Mouse (Mus musculus): ENCODE measurements around the gene Pcdh7. TPM values are rescaled to one million over a fixed set of nuclear protein-coding genes. Genes with fewer than 3 reads are reported as not detected.

Pcdh7 gene
- polyA plus RNA-seq, 1 experiment: 24.7 TPM

- no peak for TF ChIP-seq FOSL1 (IDR thresholded peaks at IDR 0.05; ENCODE audit: insufficient read depth, low read length, poor library complexity, severe bottlenecking)
- Histone ChIP-seq H3K79me2 (ENCODE audit: control insufficient read depth, insufficient read depth) (no peaks in the 10 kb centered on the region), H3K36me3 (ENCODE audit: control insufficient read depth, insufficient read depth) (no peaks in the 10 kb centered on the region), H3K4me3 (ENCODE audit: insufficient read depth, poor library complexity, severe bottlenecking) (no peak overlapping the region), H3ac (ENCODE audit: control insufficient read depth, insufficient read length, low read depth) (no peak overlapping the region), H3K27me3 (ENCODE audit: control insufficient read depth, insufficient read depth, insufficient read length) (no peaks in the 10 kb centered on the region), H3K79me3 (ENCODE audit: low read depth) (no peaks in the 10 kb centered on the region)
Measured at GRCm38 (mm10) chr5:57993584-57993983, 275.8 kb downstream of the Pcdh7 start.

GRCm38 (mm10) chr5:58021331-58021730, 303.6 kb downstream of the Pcdh7 start:
- TF ChIP-seq MAX (IDR thresholded peaks at IDR 0.05) (no peak), CTCF (IDR thresholded peaks at IDR 0.05; ENCODE audit: control insufficient read depth, insufficient read depth, insufficient read length) (no peak), FOSL1 (IDR thresholded peaks at IDR 0.05; ENCODE audit: insufficient read depth, low read length, poor library complexity, severe bottlenecking) (no peak), CEBPB (IDR thresholded peaks at IDR 0.05; ENCODE audit: low read depth) (no peak), USF1 (IDR thresholded peaks at IDR 0.05; ENCODE audit: low read depth) (no peak), MYOG (IDR thresholded peaks at IDR 0.05; ENCODE audit: control insufficient read depth, extremely low read depth, insufficient read length) (no peak), MYOD1 (IDR thresholded peaks at IDR 0.05; ENCODE audit: control insufficient read depth, insufficient read length, low read depth) (no peak)

GRCm38 (mm10) chr5:58025123-58025522, 307.4 kb downstream of the Pcdh7 start:
- no peaks in the 10 kb centered on the region for H3K36me3 ChIP-seq (ENCODE audit: control insufficient read depth, insufficient read depth)
- no peak for TF ChIP-seq CEBPB (IDR thresholded peaks at IDR 0.05; ENCODE audit: low read depth)
- no peak for TF ChIP-seq CTCF (IDR thresholded peaks at IDR 0.05; ENCODE audit: control insufficient read depth, insufficient read depth, insufficient read length)
- no peak for TF ChIP-seq MAX (IDR thresholded peaks at IDR 0.05)
- no peak for TF ChIP-seq USF1 (IDR thresholded peaks at IDR 0.05; ENCODE audit: low read depth)

More at GRCm38 (mm10) chr5:58021331-58021730, 303.6 kb downstream of the Pcdh7 start:
- H3K79me3 ChIP-seq (ENCODE audit: low read depth): no peaks in the 10 kb centered on the region
- no peak overlapping the region for H3K4me3 ChIP-seq (ENCODE audit: insufficient read depth, poor library complexity, severe bottlenecking)
- H3K27me3 ChIP-seq (ENCODE audit: control insufficient read depth, insufficient read depth, insufficient read length): no peaks in the 10 kb centered on the region
- no peaks in the 10 kb centered on the region for H3K79me2 ChIP-seq (ENCODE audit: control insufficient read depth, insufficient read depth)
- H3K36me3 ChIP-seq (ENCODE audit: control insufficient read depth, insufficient read depth): no peaks in the 10 kb centered on the region
- no peak overlapping the region for H3ac ChIP-seq (ENCODE audit: control insufficient read depth, insufficient read length, low read depth)

GRCm38 (mm10) chr5:58025759-58026158, 308.0 kb downstream of the Pcdh7 start:
- TF ChIP-seq USF1 (IDR thresholded peaks at IDR 0.05; ENCODE audit: low read depth): no peak
- TF ChIP-seq CEBPB (IDR thresholded peaks at IDR 0.05; ENCODE audit: low read depth): no peak
- TF ChIP-seq MYOD1 (IDR thresholded peaks at IDR 0.05; ENCODE audit: control insufficient read depth, insufficient read length, low read depth): no peak
- no peak for TF ChIP-seq CTCF (IDR thresholded peaks at IDR 0.05; ENCODE audit: control insufficient read depth, insufficient read depth, insufficient read length)
- TF ChIP-seq MAX (IDR thresholded peaks at IDR 0.05): no peak
- TF ChIP-seq FOSL1 (IDR thresholded peaks at IDR 0.05; ENCODE audit: insufficient read depth, low read length, poor library complexity, severe bottlenecking): no peak
- no peak for TF ChIP-seq MYOG (IDR thresholded peaks at IDR 0.05; ENCODE audit: control insufficient read depth, extremely low read depth, insufficient read length)
- no peaks in the 10 kb centered on the region for H3K79me2 ChIP-seq (ENCODE audit: control insufficient read depth, insufficient read depth)
- H3K27me3 ChIP-seq (ENCODE audit: control insufficient read depth, insufficient read depth, insufficient read length): no peaks in the 10 kb centered on the region
- H3K36me3 ChIP-seq (ENCODE audit: control insufficient read depth, insufficient read depth): no peaks in the 10 kb centered on the region
- H3K79me3 ChIP-seq (ENCODE audit: low read depth): no peaks in the 10 kb centered on the region
- H3K4me3 ChIP-seq (ENCODE audit: insufficient read depth, poor library complexity, severe bottlenecking): no peak overlapping the region
- H3ac ChIP-seq (ENCODE audit: control insufficient read depth, insufficient read length, low read depth): no peak overlapping the region

More at GRCm38 (mm10) chr5:58025123-58025522, 307.4 kb downstream of the Pcdh7 start:
- Histone ChIP-seq H3K4me3 (ENCODE audit: insufficient read depth, poor library complexity, severe bottlenecking) (no peak overlapping the region), H3K27me3 (ENCODE audit: control insufficient read depth, insufficient read depth, insufficient read length) (no peaks in the 10 kb centered on the region), H3K79me2 (ENCODE audit: control insufficient read depth, insufficient read depth) (no peaks in the 10 kb centered on the region), H3K79me3 (ENCODE audit: low read depth) (no peaks in the 10 kb centered on the region), H3ac (ENCODE audit: control insufficient read depth, insufficient read length, low read depth) (no peak overlapping the region)

GRCm38 (mm10) chr5:58039875-58040274, 322.1 kb downstream of the Pcdh7 start:
- no peaks in the 10 kb centered on the region for H3K79me3 ChIP-seq (ENCODE audit: low read depth)
- no peaks in the 10 kb centered on the region for H3K27me3 ChIP-seq (ENCODE audit: control insufficient read depth, insufficient read depth, insufficient read length)
- no peak for TF ChIP-seq MAX (IDR thresholded peaks at IDR 0.05)
- TF ChIP-seq CEBPB (IDR thresholded peaks at IDR 0.05; ENCODE audit: low read depth): no peak
- TF ChIP-seq USF1 (IDR thresholded peaks at IDR 0.05; ENCODE audit: low read depth): no peak
- no peak for TF ChIP-seq MYOD1 (IDR thresholded peaks at IDR 0.05; ENCODE audit: control insufficient read depth, insufficient read length, low read depth)
- no peak for TF ChIP-seq MYOG (IDR thresholded peaks at IDR 0.05; ENCODE audit: control insufficient read depth, extremely low read depth, insufficient read length)
- TF ChIP-seq FOSL1 (IDR thresholded peaks at IDR 0.05; ENCODE audit: insufficient read depth, low read length, poor library complexity, severe bottlenecking): no peak
- TF ChIP-seq CTCF (IDR thresholded peaks at IDR 0.05; ENCODE audit: control insufficient read depth, insufficient read depth, insufficient read length): no peak
- H3K79me2 ChIP-seq (ENCODE audit: control insufficient read depth, insufficient read depth): no peaks in the 10 kb centered on the region
- H3K4me3 ChIP-seq (ENCODE audit: insufficient read depth, poor library complexity, severe bottlenecking): no peak overlapping the region
- H3ac ChIP-seq (ENCODE audit: control insufficient read depth, insufficient read length, low read depth): no peak overlapping the region
- no peaks in the 10 kb centered on the region for H3K36me3 ChIP-seq (ENCODE audit: control insufficient read depth, insufficient read depth)

GRCm38 (mm10) chr5:58044216-58044615, 326.4 kb downstream of the Pcdh7 start:
- no peak overlapping the region for H3K4me3 ChIP-seq (ENCODE audit: insufficient read depth, poor library complexity, severe bottlenecking)
- no peaks in the 10 kb centered on the region for H3K27me3 ChIP-seq (ENCODE audit: control insufficient read depth, insufficient read depth, insufficient read length)
- TF ChIP-seq MYOG (IDR thresholded peaks at IDR 0.05; ENCODE audit: control insufficient read depth, extremely low read depth, insufficient read length): no peak
- no peak for TF ChIP-seq CTCF (IDR thresholded peaks at IDR 0.05; ENCODE audit: control insufficient read depth, insufficient read depth, insufficient read length)
- no peak for TF ChIP-seq MYOD1 (IDR thresholded peaks at IDR 0.05; ENCODE audit: control insufficient read depth, insufficient read length, low read depth)
- no peak for TF ChIP-seq FOSL1 (IDR thresholded peaks at IDR 0.05; ENCODE audit: insufficient read depth, low read length, poor library complexity, severe bottlenecking)
- no peak for TF ChIP-seq USF1 (IDR thresholded peaks at IDR 0.05; ENCODE audit: low read depth)
- no peak for TF ChIP-seq MAX (IDR thresholded peaks at IDR 0.05)
- no peak for TF ChIP-seq CEBPB (IDR thresholded peaks at IDR 0.05; ENCODE audit: low read depth)
- H3ac ChIP-seq (ENCODE audit: control insufficient read depth, insufficient read length, low read depth): no peak overlapping the region
- H3K79me3 ChIP-seq (ENCODE audit: low read depth): no peaks in the 10 kb centered on the region
- H3K36me3 ChIP-seq (ENCODE audit: control insufficient read depth, insufficient read depth): no peaks in the 10 kb centered on the region
- H3K79me2 ChIP-seq (ENCODE audit: control insufficient read depth, insufficient read depth): no peaks in the 10 kb centered on the region

All from C2C12 (cell line).